Mouse (Mus musculus): ENCODE results near the gene Nagk. TPM values are rescaled to one million over a fixed set of nuclear protein-coding genes. Genes with fewer than 3 reads are reported as not detected.

Nagk gene
- total and polyA plus RNA-seq, 3 experiments, result 4.8 to 11.6 (median 9.8) TPM

Other genes starting within 250 kb of the Nagk start
- gene Stambp, start 222.3 kb upstream of the Nagk start, total RNA-seq (2012; rRNA removed), result 4.2 and 4.6 TPM in 2 replicates
- gene Stambp, start 222.3 kb upstream of the Nagk start, total RNA-seq (2014; rRNA removed), result 3.3 and 4.1 TPM in 2 replicates
- 10.2 and 11.4 TPM in 2 replicates for gene Stambp, start 222.3 kb upstream of the Nagk start, polyA plus RNA-seq (2012; ENCODE audit: insufficient read length, low read depth)
- not detected in 2 replicates for gene Clec4f, start 138.8 kb upstream of the Nagk start, total RNA-seq (2012; rRNA removed)
- gene Clec4f, start 138.8 kb upstream of the Nagk start, total RNA-seq (2014; rRNA removed), result not detected in 2 replicates
- gene Clec4f, start 138.8 kb upstream of the Nagk start, polyA plus RNA-seq (2012; ENCODE audit: insufficient read length, low read depth), result not detected in 2 replicates
- not detected in 2 replicates for gene Cd207, start 117.1 kb upstream of the Nagk start, total RNA-seq (2012; rRNA removed)
- gene Cd207, start 117.1 kb upstream of the Nagk start, total RNA-seq (2014; rRNA removed), result not detected in 2 replicates
- not detected in 2 replicates for gene Cd207, start 117.1 kb upstream of the Nagk start, polyA plus RNA-seq (2012; ENCODE audit: insufficient read length, low read depth)
- not detected in 2 replicates for gene Vax2, start 83.7 kb upstream of the Nagk start, total RNA-seq (2012; rRNA removed)
- gene Vax2, start 83.7 kb upstream of the Nagk start, total RNA-seq (2014; rRNA removed), result not detected in 2 replicates
- not detected in 2 replicates for gene Vax2, start 83.7 kb upstream of the Nagk start, polyA plus RNA-seq (2012; ENCODE audit: insufficient read length, low read depth)
- gene Atp6v1b1, start 52.0 kb upstream of the Nagk start, total RNA-seq (2012; rRNA removed), result not detected in 2 replicates
- not detected in 2 replicates for gene Atp6v1b1, start 52.0 kb upstream of the Nagk start, total RNA-seq (2014; rRNA removed)
- gene Atp6v1b1, start 52.0 kb upstream of the Nagk start, polyA plus RNA-seq (2012; ENCODE audit: insufficient read length, low read depth), result not detected in 2 replicates
- gene Ankrd53, start 32.3 kb upstream of the Nagk start, total RNA-seq (2012; rRNA removed), result 0.08 and 0.13 TPM in 2 replicates
- not detected in 2 replicates for gene Ankrd53, start 32.3 kb upstream of the Nagk start, total RNA-seq (2014; rRNA removed)
- gene Ankrd53, start 32.3 kb upstream of the Nagk start, polyA plus RNA-seq (2012; ENCODE audit: insufficient read length, low read depth), result 0.34 and 0.36 TPM in 2 replicates
- 44.6 and 52.4 TPM in 2 replicates for gene Tex261, start 19.2 kb upstream of the Nagk start, total RNA-seq (2012; rRNA removed)
- 42.4 and 65.6 TPM in 2 replicates for gene Tex261, start 19.2 kb upstream of the Nagk start, total RNA-seq (2014; rRNA removed)
- 87.8 and 88.9 TPM in 2 replicates for gene Tex261, start 19.2 kb upstream of the Nagk start, polyA plus RNA-seq (2012; ENCODE audit: insufficient read length, low read depth)
- 30.9 and 31.1 TPM in 2 replicates for gene Paip2b, start 36.8 kb downstream of the Nagk start, total RNA-seq (2012; rRNA removed)
- 36.3 and 39.0 TPM in 2 replicates for gene Paip2b, start 36.8 kb downstream of the Nagk start, total RNA-seq (2014; rRNA removed)
- 26.7 and 34.2 TPM in 2 replicates for gene Paip2b, start 36.8 kb downstream of the Nagk start, polyA plus RNA-seq (2012; ENCODE audit: insufficient read length, low read depth)
- gene Zfp638, start 72.1 kb downstream of the Nagk start, total RNA-seq (2012; rRNA removed), result 48.0 and 57.7 TPM in 2 replicates
- gene Zfp638, start 72.1 kb downstream of the Nagk start, total RNA-seq (2014; rRNA removed), result 57.3 and 85.0 TPM in 2 replicates
- gene Zfp638, start 72.1 kb downstream of the Nagk start, polyA plus RNA-seq (2012; ENCODE audit: insufficient read length, low read depth), result 42.1 and 51.3 TPM in 2 replicates
- 0.34 and 0.38 TPM in 2 replicates for gene Dysf, start 213.6 kb downstream of the Nagk start, total RNA-seq (2012; rRNA removed)
- 0.05 and 0.09 TPM in 2 replicates for gene Dysf, start 213.6 kb downstream of the Nagk start, total RNA-seq (2014; rRNA removed)
- gene Dysf, start 213.6 kb downstream of the Nagk start, polyA plus RNA-seq (2012; ENCODE audit: insufficient read length, low read depth), result 0.39 and 0.59 TPM in 2 replicates

All from CH12.LX (cell line).